Mouse (Mus musculus): ENCODE measurements around the gene Rab5b.
"Not testable (repeated sequence)": the region's sequence is repeated elsewhere in the genome, so short reads cannot be mapped to it uniquely, and the experiment has no call there.

Rab5b gene

DNA sequence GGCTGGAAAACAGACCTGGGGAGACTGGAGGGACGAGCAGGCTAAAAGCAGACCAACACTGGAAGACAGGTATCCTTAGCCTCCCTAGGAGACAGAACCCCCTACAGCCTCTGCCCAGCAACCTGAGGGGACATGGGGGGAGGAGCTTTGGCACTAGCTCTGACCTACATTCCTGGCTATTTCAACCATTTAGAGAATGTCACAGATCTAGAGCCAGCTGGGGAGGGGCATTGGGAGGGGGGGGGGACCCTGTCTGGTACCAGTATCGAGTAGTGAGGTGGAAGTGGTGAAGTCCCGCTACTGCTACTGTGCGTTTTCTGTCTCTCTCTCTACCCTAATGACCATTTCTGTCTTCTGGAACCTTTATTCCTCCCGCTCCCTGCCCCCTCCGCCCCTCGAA, 54.2 kb downstream of the Rab5b start:
- peak; percentile 46 for DNase-seq

DNA sequence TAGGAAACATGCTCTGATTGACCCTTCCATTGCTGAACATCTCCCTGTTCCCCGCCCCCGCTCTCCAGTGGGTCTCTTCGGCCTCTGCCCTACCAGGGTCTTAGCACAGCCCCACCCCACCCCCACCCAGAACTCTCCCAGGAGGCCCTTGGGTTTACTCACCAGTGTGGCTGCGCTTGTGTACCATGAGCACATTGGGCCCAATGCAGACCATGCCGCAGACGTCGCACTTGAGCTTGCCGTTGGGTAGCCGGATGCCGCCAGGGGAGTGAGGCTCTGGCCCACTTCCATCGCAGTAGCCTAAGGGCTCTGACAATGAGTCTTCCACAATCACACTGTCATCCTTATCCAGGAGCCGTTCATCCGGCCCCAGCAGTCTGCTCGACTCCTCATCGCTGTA, 55.2 kb downstream of the Rab5b start:
- DNase-seq = no peak

DNA sequence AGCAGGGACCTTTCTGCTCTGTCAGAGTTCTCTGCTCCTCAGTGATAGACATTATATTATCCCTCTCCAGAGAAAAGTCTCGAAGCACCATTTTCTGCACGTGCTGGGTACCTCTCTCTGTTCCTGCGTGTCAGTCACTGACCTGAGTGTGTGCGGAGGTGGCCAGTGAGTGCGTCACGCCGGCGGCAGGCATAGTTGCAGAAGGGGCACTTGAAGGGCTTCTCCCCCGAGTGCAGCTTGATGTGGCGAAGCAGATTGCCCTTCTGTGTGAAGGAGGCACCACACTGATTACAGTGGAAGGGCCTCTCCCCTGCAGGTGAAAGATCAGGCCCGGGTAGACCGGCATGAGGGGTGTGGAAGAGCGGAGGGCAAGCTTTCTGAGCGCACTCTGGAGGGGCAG, 56.1 kb downstream of the Rab5b start:
- no peak for DNase-seq

DNA sequence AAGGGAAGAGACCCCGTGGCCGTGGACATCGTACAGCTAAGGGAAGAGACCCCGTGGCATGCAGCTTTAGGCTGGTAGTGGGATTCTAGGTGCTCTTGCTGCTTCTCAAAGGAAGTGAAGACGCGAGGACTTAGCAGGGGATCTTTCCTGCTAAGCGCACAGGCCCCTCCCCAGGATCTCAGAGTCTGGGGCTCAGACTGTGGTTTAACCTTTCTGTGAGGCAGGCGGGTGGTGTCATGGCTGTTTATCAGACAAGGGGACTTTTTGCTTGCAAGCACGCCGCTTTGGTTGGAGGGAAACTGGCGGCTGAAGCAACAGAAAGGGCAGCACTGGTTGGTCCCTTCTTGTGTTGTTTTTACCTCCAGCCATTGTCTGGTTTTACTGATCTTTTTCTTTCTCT, 59.1 kb downstream of the Rab5b start:
- no peak for DNase-seq

DNA sequence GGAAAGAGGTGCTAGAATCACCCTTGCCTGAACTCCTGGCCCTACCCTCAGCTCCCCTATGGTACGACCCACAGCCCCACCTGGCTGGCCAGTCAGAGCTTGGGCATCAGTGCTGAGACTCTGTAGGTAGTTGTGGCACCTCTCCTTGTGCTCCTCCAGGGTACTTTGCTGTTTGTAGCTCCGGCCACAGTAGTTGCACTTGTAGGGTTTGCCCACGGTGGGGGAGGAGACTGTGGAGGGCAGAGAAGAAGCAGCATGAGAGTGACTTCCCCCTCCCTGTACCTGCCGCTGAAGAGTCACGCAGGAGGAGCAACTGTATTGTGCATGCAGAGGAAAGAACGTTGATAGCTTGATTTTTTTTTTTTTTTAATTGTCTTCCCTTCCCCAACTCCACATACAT, 59.5 kb downstream of the Rab5b start:
- DNase-seq = no peak

DNA sequence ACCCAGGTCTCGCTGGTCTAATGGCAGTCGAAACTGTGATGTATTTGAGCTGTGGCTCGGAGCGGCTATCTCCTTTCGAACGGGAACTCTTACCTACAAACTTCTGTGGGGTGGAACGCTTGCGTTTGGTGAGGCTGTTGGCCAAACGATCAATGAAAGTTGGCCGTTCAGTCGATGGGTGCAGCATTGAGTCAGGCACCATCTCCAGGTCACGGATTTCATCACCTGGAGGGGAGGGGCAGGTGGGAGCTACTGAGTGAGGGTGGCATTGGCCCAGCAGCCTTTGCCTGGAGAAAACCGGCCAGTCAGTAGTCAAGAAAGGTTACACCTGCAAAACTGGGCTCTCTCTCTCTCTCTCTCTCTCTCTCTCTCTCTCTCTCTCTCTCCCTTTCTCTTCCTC, 60.4 kb downstream of the Rab5b start:
- DNase-seq = no peak

DNA sequence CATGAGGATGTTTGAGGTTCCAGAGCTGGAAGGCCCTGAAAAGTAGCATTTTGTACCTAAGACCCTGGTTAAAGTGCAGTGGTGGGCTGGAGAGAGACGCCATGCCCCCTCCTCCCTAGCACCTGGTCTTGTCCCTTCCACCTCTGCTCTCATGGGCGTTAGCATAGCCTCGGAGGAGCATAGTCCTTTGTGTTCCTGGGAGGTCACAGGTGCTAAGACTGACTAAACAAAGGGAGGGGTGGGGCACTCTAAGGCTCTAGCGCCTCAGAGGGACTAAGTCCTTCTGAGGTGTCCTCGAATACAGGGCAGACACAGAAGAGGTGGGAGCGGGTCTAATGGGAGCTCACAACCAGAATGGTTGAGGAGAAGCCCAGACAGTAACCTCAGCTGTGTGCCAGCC, 64.5 kb downstream of the Rab5b start:
- DNase-seq = no peak

DNA sequence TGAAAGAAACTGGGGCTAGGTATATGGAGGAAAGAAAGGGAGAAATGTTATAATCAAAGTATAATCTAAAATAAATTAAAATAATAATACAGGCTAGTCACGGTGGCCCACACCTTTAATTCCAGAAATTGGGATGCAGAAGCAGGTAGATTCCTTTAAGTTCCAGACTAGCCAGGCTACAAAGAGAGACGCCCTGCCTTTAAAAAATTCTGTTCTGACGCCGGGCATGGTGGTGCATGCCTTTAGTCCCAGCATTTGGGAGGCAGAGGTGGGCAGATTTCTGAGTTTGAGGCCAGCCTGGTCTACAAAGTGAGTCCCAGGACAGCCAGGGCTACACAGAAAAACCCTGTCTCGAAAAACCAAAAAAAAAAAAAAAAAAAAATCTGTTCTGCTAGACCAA, 65.8 kb downstream of the Rab5b start:
- DNase-seq = not testable (repeated sequence)

DNA sequence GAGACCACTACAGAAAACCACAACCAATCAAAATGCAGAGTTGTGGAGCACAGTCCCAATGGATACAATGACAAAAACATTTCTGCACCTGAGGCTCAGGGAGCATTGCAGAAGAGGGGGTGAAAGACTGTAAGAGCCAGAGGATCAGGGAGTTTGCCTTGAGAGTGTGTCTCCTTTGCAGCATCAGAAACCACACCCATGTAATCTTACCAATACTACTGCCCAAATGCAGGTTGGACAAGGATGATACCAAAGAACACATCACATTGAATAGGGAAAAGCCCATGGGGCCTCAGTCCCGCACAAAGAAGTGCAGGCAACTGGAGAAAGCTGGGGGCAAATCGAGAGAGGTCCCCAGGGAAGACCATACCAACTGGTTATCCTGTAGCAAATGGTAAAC, 66.3 kb downstream of the Rab5b start:
- no peak for DNase-seq

DNA sequence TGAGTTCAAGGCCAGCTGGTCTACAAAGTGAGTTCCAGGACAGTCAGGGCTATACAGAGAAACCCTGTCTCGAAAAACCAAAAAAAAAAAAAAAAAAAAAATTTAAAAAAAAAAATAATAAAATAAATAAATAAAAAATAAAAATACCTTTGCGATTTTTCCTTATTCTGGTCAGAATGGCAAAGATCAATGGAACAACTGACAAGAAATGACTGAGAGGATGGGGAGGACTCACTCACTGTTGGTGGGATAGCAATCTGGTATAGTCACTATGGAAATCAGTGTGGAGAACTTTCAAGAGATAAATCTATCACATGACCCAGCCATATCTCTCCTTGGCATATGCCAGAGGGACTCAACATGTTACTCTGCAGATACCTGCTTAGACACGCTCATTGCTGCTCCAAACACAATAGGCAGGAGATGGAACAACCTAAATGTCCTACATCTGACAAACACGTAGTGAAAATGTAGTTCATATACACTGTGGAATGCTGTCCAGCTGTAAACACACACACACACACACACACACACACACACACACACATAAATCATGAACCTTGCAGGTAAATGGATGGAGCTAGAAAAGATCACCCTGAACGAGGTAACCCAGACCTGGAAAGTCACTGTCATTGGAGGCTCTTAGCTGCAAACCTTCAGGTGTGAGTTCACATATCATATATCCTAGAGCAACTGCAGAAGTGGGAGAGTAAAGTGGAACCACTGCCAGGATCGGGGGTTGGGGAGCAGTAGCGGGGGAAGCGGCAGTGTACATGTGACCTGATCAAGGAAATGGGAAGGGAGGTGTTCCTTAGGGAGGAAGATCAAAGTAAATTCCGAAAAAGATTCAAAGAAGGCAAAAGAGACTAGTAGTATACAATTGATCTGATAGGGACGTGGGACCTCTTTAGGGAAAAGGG, 68.4 kb downstream of the Rab5b start:
- no peak for DNase-seq
